Mouse (Mus musculus): Measurements from ENCODE around the gene Adgrv1. TPM values are rescaled to one million over a fixed set of nuclear protein-coding genes. Genes with fewer than 3 reads are reported as not detected.
"Not testable (repeated sequence)": the region's sequence is repeated elsewhere in the genome, so short reads cannot be mapped to it uniquely, and the experiment has no call there.

Gene Adgrv1
- 1.2 and 1.5 TPM in 2 replicates for polyA plus RNA-seq (2016; fragmentation: Nextera tagmentation; extraction: Ambion mirVana)

- no peaks in the 10 kb centered on the region for H3K9me3 ChIP-seq (replicated peaks)
- H3K4me2 ChIP-seq: peak within 1 kb of the TSS; percentile 96
- no peak within 1 kb of the TSS for H3K27ac ChIP-seq (ENCODE audit: poor library complexity, severe bottlenecking)
- no peaks in the 10 kb centered on the region for H3K36me3 ChIP-seq
- H3K4me1 ChIP-seq (replicated peaks): peaks cover 7% of the 10 kb centered on the region; the same call in 1 of the 2 replicates
- 1% methylated on average over 42 of the region's 42 CpGs for WGBS
- H3K27me3 ChIP-seq (replicated peaks): peaks cover 30% of the 10 kb centered on the region
- H3K4me3 ChIP-seq: peak within 1 kb of the TSS; percentile 60
- ATAC-seq (ENCODE audit: insufficient number of reproducible peaks, low FRiP score): peak; percentile 97
- peak within 1 kb of the TSS; percentile 64 for H3K9ac ChIP-seq
Measured at GRCm38 (mm10) chr13:81632720-81633415, at the start of gene Adgrv1. Adgrv1 (minus strand) TSS chr13:81633154.

- no peak for ATAC-seq (ENCODE audit: insufficient number of reproducible peaks, low FRiP score)
- Histone ChIP-seq H3K4me1 (replicated peaks) (no peaks in the 10 kb centered on the region), H3K27me3 (replicated peaks) (no peaks in the 10 kb centered on the region), H3K36me3 (peaks cover 43% of the 10 kb centered on the region), H3K4me2 (no peak overlapping the region), H3K4me3 (no peak overlapping the region), H3K9me3 (replicated peaks) (no peaks in the 10 kb centered on the region), H3K27ac (ENCODE audit: poor library complexity, severe bottlenecking) (no peak overlapping the region), H3K9ac (no peak overlapping the region)
- 78% methylated on average over 8 of the region's 8 CpGs for WGBS
Measured at GRCm38 (mm10) chr13:81675333-81675732, 42.4 kb upstream of the Adgrv1 start.

GRCm38 (mm10) chr13:81667713-81668112, 34.8 kb upstream of the Adgrv1 start:
- Histone ChIP-seq H3K4me1 (replicated peaks) (peaks cover 5% of the 10 kb centered on the region; the same call in 1 of the 2 replicates), H3K27me3 (replicated peaks) (no peaks in the 10 kb centered on the region), H3K4me2 (no peak overlapping the region), H3K36me3 (peaks cover 49% of the 10 kb centered on the region), H3K9ac (no peak overlapping the region), H3K9me3 (replicated peaks) (no peaks in the 10 kb centered on the region), H3K27ac (ENCODE audit: poor library complexity, severe bottlenecking) (no peak overlapping the region), H3K4me3 (no peak overlapping the region)
- 87% methylated on average over 5 of the region's 5 CpGs for WGBS
- ATAC-seq (ENCODE audit: insufficient number of reproducible peaks, low FRiP score): no peak

- Histone ChIP-seq H3K9ac (no peak overlapping the region), H3K9me3 (replicated peaks) (no peaks in the 10 kb centered on the region), H3K27me3 (replicated peaks) (no peaks in the 10 kb centered on the region), H3K27ac (ENCODE audit: poor library complexity, severe bottlenecking) (no peak overlapping the region), H3K4me2 (no peak overlapping the region), H3K36me3 (peaks cover 51% of the 10 kb centered on the region), H3K4me3 (no peak overlapping the region), H3K4me1 (replicated peaks) (peaks cover 10% of the 10 kb centered on the region; the same call in 1 of the 2 replicates)
- 83% methylated on average over 5 of the region's 5 CpGs for WGBS
- ATAC-seq (ENCODE audit: insufficient number of reproducible peaks, low FRiP score): no peak
Measured at GRCm38 (mm10) chr13:81664331-81664698, 31.4 kb upstream of the Adgrv1 start.

GRCm38 (mm10) chr13:81663566-81664330, 30.8 kb upstream of the Adgrv1 start:
- H3K27me3 ChIP-seq (replicated peaks): no peaks in the 10 kb centered on the region
- WGBS: 84% methylated on average over 12 of the region's 12 CpGs
- H3K4me2 ChIP-seq: no peak overlapping the region
- no peak for ATAC-seq (ENCODE audit: insufficient number of reproducible peaks, low FRiP score)
- H3K27ac ChIP-seq (ENCODE audit: poor library complexity, severe bottlenecking): no peak overlapping the region
- H3K9ac ChIP-seq: no peak overlapping the region
- H3K4me1 ChIP-seq (replicated peaks): peaks cover 13% of the 10 kb centered on the region
- H3K36me3 ChIP-seq: peaks cover 46% of the 10 kb centered on the region
- no peak overlapping the region for H3K4me3 ChIP-seq
- no peaks in the 10 kb centered on the region for H3K9me3 ChIP-seq (replicated peaks)

- WGBS: 7% methylated on average over 21 of the region's 21 CpGs
- Histone ChIP-seq H3K4me3 (peak overlapping the region; percentile 78), H3K4me2 (peak overlapping the region; percentile 71), H3K27me3 (replicated peaks) (no peaks in the 10 kb centered on the region), H3K9ac (peak overlapping the region; percentile 86), H3K9me3 (replicated peaks) (no peaks in the 10 kb centered on the region), H3K4me1 (replicated peaks) (peaks cover 9% of the 10 kb centered on the region), H3K36me3 (peaks cover 8% of the 10 kb centered on the region; the same call in 1 of the 2 replicates), H3K27ac (ENCODE audit: poor library complexity, severe bottlenecking) (peak overlapping the region; percentile 84)
- no peak for ATAC-seq (ENCODE audit: insufficient number of reproducible peaks, low FRiP score)
Measured at GRCm38 (mm10) chr13:81658053-81658752, 25.2 kb upstream of the Adgrv1 start.

GRCm38 (mm10) chr13:81657351-81658052, 24.5 kb upstream of the Adgrv1 start, which contains the start of gene Lysmd3:
Lysmd3 (plus strand) TSS chr13:81657663.
- Histone ChIP-seq H3K36me3 (peaks cover 8% of the 10 kb centered on the region; the same call in 1 of the 2 replicates), H3K9me3 (replicated peaks) (no peaks in the 10 kb centered on the region), H3K4me1 (replicated peaks) (peaks cover 9% of the 10 kb centered on the region), H3K27me3 (replicated peaks) (no peaks in the 10 kb centered on the region), H3K4me3 (peak within 1 kb of the TSS; percentile 78), H3K9ac (peak within 1 kb of the TSS; percentile 86), H3K27ac (ENCODE audit: poor library complexity, severe bottlenecking) (peak within 1 kb of the TSS; percentile 84), H3K4me2 (peak within 1 kb of the TSS; percentile 71)
- under 1% methylated on average over 73 of the region's 73 CpGs for WGBS
- ATAC-seq (ENCODE audit: insufficient number of reproducible peaks, low FRiP score): peak; percentile 100

- Histone ChIP-seq H3K4me3 (peak overlapping the region; percentile 78), H3K4me1 (replicated peaks) (peaks cover 9% of the 10 kb centered on the region), H3K9ac (peak overlapping the region; percentile 86), H3K4me2 (peak overlapping the region; percentile 71), H3K27me3 (replicated peaks) (no peaks in the 10 kb centered on the region), H3K36me3 (peaks cover 8% of the 10 kb centered on the region; the same call in 1 of the 2 replicates), H3K9me3 (replicated peaks) (no peaks in the 10 kb centered on the region), H3K27ac (ENCODE audit: poor library complexity, severe bottlenecking) (peak overlapping the region; percentile 84)
- no peak; the same call in 1 of the 2 replicates for ATAC-seq (ENCODE audit: insufficient number of reproducible peaks, low FRiP score)
- 18% methylated on average over 5 of the region's 5 CpGs for WGBS
Measured at GRCm38 (mm10) chr13:81657008-81657350, 24.0 kb upstream of the Adgrv1 start.

GRCm38 (mm10) chr13:81656091-81656850, 23.3 kb upstream of the Adgrv1 start:
- Histone ChIP-seq H3K4me3 (no peak overlapping the region), H3K4me2 (peak overlapping the region; percentile 71)

GRCm38 (mm10) chr13:81650382-81650781, 17.4 kb upstream of the Adgrv1 start:
- not testable (repeated sequence) for H3K4me3 ChIP-seq; H3K27me3 ChIP-seq (replicated peaks); H3K4me2 ChIP-seq; H3K9me3 ChIP-seq (replicated peaks); H3K27ac ChIP-seq (ENCODE audit: poor library complexity, severe bottlenecking); ATAC-seq (ENCODE audit: insufficient number of reproducible peaks, low FRiP score); H3K9ac ChIP-seq; H3K4me1 ChIP-seq (replicated peaks); H3K36me3 ChIP-seq
- 58% methylated on average over 5 of the region's 6 CpGs for WGBS

More at GRCm38 (mm10) chr13:81656091-81656850, 23.3 kb upstream of the Adgrv1 start:
- Histone ChIP-seq H3K27ac (ENCODE audit: poor library complexity, severe bottlenecking) (no peak overlapping the region), H3K9me3 (replicated peaks) (no peaks in the 10 kb centered on the region), H3K27me3 (replicated peaks) (no peaks in the 10 kb centered on the region), H3K36me3 (0 out of 2 replicates have a peak, but pooled peaks cover under 1% of the 10 kb centered on the region), H3K4me1 (replicated peaks) (peaks cover 9% of the 10 kb centered on the region), H3K9ac (no peak overlapping the region)
- WGBS: 47% methylated on average over 14 of the region's 14 CpGs
- ATAC-seq (ENCODE audit: insufficient number of reproducible peaks, low FRiP score): no peak
